Mouse (Mus musculus): Measurements from ENCODE around the gene Sema4a.

Gene Sema4a

DNA sequence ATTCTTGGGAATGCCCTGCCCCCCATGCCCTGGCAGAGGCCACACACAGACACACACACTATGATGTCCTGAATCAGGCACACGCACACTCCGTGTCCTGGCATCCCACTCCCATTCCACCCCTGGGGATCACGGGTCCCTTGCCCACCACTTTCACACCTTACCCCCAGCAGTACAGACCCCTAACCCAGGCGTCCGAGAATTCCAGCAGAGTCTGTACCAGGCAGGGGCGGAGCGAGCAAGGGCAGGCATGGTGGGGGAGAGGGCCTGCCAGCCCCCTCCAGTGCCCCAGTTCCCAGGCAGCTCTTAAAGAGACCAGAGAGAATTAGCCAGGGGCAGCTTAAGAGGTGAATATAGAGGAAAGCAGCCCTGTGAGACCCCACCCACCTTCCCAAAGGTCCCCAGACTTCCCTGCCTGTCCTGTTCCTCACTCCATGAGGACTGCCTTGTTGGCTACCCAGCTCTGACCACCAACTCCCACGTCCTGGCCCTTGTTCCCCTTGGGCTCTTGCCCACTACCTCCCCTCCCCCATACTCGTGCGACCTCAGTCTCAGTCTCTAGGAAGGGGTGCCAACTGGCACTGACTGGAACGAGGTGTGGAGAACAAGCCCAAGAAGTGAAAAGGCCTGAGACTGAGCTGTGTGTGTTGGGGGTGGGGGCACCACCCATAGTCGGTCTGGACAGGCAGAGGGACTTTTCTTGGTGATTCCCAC, at the start of gene Sema4a:
TSS of gene Sema4a (minus strand) at position 200 of the 714 bp plus-strand sequence.
- DNase-seq (ENCODE audit: low read depth, low spot score) = no peak

DNA sequence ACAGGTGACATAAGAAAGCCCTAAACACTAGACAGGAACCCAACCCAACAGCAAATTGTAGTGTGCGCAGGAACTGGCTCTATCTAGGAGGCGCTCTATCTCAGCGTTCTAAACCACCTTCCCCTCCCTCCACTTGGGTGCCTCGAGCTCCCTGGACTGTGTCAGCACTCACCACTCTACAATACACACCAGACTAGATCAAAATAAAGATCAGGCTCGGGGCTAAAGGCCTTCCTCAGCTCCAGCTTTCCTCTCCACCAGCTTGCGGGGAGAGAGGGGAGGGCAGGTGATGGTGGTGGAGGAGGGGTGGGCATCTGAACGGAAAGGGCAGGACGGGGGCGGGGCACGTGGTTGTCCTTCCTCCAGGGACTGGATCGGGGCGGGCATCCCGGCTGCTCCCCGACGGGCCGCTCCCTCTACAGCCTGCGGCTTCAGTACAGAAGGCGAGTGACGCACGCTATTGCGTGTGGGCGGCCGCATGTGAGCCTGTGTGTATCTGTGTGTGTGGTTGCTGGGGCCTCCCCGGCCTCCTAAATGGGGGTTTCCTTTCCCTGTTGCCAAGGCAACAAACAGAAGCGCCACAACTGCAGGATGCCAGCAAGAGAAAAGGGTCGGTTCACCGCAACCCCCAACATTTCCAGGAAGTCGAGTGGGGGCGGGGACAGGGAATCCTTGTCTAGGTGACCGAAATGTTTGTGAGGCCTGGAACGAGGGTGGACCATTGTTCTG, 48.9 kb upstream of the Sema4a start, which contains the start of gene Lmna:
TSS of gene Lmna (minus strand) at position 265 of the 729 bp plus-strand sequence.
- peak; percentile 90 for DNase-seq (ENCODE audit: low read depth, low spot score)

DNA sequence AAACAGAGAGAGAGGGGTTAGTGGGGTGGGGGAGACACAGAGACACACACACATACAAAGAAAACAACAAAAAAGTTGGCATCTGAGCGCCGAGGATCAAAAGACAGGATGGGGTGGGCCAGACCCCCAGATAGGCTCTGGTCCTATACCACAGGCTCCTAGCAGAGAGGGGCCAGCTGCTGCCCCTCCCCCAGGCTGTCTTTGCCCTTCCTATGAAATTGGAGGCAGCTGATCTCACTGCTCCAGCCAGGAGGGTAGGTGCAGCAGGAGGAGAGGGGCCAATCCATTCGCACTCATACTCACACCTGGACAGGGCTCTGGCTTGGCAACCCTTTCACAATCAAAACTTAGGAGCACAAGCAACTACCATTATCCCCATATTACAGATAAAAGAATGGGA, 48.3 kb upstream of the Sema4a start:
- no peak for DNase-seq (ENCODE audit: low read depth, low spot score)

DNA sequence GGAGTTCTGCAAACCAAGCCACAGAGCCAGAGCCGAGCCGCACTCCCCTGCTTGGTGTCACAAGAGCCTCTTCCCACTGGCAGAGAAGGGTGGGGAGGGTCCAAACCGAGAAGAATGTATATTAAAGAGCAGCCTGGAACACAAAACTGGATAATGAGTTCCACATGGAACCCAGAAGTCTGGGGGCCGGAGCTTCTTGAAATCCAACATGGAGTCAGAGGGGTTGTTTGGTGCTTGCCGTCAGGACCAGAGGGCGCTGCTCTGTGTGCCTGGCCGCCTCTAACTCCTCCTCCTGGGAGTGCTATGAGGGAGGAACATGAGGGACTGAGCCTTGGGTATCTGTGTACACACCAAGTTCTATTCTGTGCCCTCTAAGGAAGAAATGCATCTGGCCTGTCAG, 44.8 kb upstream of the Sema4a start:
- DNase-seq (ENCODE audit: low read depth, low spot score) = no peak

DNA sequence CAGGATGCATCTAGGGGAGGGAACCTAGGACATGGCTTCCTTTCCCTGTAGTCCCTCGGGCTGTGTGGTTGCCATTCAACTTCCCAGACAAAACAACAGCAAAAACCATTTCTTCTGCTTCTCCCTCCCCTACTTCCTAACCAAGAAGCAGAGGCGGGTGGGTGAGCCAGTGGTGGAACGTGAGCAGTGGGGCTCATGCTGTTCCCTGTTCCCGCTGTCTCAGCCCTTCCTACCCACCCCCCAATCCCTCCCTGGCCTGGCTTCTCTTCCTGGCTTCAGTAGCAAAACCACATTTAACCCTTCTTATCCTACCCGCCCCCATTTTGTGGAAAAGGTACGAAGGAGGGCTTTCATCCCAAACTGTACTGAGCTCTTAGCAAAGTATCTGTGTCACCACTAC, 44.1 kb upstream of the Sema4a start:
- no peak for DNase-seq (ENCODE audit: low read depth, low spot score)

DNA sequence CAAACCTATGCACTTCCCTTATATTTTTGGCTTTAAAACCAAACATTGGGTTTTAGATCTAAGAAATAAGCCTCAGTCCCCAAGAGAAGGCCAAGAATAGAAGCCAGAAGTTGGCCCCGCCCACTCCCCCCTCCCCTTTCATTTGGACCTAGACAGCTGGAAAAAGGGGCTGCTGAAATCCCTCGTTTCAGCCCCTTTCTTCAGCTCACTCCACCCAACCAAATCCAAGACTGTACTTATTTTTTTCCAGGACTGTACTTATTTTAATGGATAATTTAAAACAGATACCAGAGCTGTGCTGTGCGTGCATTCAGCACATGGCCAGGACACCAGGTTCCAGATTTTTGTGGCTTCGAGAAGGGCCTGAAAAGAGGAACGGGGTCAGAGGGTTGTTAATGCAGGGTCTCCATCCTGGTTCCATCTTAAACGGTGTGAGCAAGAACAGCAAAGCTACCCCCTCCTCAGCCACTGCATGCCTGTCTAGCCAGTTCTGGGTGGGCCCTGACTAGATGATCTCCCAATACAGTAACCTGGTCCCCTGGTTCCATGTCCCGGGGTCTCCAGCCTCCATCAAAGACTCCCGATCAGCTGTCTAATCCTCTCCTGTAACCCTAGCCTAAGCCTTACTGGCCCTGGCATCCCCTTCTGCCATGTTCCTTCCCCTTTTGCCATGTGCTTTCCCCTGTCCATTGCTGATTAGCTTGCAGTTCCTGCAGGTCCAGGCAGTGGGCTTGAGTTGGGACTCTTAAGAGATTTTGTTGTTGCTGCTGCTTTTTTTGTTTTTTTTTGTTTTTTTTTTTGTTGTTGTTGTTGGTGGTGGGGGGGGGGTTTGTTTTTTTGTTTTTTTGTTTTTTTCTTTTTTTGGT, 43.1 kb upstream of the Sema4a start:
- DNase-seq (ENCODE audit: low read depth, low spot score) = no peak

DNA sequence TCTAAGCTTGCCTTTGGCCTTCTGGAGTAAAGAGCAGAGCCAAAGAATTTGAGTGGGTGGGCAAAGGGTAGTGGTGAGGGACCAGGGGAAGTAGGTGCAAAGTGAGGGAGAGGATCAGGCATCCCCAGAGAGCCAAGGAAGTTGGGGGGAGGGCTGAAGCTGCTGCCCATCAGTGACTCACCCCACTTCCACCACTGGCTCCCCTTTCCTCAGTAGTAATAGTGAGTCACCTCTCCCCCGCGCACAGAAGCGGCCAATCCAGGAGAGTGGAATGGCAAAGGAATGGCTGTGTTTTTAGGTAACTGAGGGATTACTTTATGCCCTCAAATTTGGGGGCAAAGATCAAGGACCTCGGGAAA, 42.5 kb upstream of the Sema4a start:
- DNase-seq (ENCODE audit: low read depth, low spot score) = no peak

DNA sequence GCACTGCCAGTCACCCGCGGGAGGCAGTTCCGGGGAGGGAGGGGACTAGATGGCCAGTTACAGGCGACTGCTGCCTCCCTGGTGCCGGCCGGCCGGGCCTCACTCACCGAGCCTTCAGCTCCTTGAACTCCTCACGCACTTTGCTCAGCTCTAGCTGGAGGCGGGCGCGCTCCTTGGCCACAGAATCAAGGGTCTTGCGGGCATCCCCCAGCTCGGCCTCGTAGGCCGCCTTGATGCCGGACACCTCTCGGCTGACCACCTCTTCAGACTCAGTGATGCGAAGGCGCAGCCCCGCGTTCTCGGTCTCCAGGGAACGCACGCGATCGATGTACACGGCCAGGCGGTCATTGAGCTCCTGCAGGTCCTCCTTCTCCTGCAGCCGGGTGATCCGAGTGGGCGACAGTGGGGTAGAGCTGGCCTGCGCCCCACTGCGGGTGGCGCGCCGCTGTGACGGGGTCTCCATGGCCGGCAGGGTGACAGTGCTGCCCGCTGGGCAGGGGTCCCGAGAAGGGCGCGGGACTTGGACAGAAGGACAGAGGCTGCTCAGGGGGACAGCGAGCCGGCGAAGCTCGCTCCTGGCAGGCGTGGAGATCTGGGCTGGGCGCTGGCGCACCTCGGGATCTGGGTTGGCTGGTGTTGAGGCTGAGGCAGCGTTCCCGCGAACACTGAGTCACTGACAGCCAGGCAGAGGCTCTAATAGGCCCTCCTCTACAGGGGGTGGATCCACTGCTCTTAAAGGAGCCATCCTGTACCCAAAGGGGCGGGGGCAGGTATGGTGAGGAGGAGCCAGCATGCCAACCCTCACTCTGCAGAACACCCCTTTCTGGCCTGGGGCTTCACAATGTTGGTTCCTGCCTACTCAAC, 41.9 kb upstream of the Sema4a start:
- peak; percentile 85 for DNase-seq (ENCODE audit: low read depth, low spot score)

DNA sequence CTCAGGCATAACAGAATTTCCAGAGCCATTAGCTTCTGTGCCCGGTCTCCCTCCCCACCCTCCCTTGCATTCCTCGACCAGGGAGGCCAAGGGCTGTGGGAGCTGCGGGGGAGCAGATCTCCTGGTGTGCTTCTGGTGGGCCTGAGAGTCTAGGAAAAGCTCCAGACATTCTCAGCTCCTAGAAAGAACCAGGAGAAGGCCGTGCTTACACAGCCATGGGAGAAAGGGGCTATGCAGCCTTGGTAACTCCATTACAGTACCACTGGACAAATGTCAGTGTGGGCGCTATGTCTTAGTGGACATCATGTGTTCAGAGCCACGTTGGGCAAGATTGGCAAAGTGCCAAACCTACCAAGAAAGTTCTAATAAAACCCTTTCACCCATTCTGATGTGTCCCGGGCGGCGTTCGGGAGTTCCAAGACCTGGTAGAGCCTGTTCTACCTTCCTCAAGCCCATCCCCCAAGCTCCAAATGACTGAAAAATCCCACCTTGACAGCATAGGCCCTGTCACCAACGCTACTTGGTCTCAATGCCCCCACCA, 41.1 kb upstream of the Sema4a start:
- no peak for DNase-seq (ENCODE audit: low read depth, low spot score)

DNA sequence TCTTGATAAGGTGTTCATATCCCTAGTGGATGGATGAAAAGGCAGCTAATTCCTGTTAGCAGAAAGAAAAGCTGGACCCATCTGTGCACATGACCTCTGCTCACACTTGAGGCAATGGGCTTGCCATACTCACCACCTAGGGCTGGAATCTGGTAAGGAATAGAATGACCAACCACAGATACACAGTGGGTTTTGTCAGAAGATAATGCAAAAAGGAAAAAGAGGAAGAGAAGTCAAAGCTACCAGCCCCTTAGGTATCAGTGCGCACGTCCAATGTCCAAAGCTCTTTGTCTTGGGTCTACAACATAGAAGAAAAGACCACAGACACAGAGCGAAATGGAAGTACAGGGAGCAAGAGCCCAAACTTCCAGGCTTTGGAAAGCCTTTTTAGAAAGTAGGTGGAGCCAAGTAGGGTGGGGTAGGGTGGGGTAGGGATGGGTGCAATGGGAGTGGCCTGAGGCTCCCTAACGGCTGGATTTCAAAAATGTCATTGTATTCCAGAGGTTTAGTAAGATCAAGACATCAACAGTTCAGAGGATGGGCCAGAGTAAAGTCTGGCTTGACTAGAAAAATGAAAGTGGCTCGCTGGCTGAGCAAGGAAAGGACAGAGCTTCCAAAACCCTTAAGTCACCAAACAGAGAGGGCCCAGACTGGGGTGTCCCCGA, 40.5 kb upstream of the Sema4a start:
- no peak for DNase-seq (ENCODE audit: low read depth, low spot score)

DNA sequence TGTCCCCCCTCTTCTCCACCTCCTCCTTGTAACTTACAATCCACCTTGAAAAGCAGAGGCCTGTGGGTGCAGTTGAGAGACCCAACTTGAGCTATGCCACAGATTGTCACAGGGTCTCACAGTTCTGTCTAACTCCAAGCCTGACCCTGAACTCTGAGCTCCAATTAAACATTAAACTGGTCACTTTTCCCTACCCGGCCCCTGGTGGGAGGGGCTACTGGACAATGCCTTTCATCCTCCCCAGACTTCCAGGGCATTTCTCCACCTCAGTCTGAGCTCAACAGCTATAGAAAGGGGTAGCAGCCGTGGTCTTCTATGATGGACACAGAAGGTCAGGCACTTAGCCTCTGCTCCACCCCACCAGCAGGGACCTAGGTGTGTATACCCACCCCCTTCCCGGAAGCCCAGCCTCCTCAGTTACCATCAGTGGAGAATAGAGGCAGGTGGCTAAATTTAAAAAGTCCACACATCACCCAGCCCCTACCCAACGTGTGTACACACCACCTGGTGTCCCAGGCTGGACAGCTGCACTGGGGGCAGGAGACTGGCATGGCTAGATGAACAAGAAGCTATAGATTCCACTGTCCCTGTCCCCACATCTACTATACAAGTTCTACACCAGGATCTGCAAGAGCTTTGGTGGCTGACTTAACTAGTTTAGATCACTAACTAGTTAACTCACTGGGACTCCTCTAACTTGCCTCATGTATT, 39.8 kb upstream of the Sema4a start:
- DNase-seq (ENCODE audit: low read depth, low spot score) = no peak

DNA sequence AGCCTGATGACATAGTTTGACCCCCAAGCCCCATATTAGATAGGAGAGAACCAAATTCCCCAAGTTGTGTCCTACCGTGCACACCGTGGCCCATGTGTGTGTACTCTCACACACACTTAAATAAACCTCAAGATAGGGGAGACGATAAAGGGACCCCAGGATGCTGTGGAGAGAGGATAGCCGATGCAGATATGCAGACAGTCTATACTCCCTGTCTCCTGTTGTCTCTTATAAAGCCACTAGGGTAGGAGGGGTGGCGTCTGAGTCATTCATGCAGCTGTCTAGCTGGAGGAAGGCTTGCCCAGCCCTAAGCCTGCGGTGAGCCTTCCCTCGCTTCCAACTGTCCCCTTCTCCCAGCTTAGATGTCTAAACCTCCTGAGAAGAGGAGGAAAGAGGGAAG, 39.1 kb upstream of the Sema4a start:
- DNase-seq (ENCODE audit: low read depth, low spot score) = no peak

DNA sequence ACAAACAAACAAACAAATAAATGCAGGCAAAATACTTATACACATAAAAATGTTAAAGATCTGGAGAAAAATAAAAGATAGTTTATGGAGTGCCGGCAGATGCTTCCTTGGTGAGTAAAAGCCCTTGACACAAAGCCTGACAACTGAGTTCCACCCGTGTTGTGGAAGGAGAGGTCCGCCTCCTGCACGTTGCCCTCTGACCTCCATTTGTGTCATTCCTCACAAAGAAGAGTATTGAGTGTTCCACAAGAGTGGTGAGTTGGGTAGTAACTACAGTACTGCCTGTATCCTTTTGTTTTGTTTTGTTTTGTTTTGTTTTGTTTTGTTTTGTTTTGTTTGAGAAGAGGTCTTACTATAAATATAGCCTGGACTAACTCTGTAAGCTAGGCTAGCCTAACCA, 38.6 kb upstream of the Sema4a start:
- DNase-seq (ENCODE audit: low read depth, low spot score) = no peak

DNA sequence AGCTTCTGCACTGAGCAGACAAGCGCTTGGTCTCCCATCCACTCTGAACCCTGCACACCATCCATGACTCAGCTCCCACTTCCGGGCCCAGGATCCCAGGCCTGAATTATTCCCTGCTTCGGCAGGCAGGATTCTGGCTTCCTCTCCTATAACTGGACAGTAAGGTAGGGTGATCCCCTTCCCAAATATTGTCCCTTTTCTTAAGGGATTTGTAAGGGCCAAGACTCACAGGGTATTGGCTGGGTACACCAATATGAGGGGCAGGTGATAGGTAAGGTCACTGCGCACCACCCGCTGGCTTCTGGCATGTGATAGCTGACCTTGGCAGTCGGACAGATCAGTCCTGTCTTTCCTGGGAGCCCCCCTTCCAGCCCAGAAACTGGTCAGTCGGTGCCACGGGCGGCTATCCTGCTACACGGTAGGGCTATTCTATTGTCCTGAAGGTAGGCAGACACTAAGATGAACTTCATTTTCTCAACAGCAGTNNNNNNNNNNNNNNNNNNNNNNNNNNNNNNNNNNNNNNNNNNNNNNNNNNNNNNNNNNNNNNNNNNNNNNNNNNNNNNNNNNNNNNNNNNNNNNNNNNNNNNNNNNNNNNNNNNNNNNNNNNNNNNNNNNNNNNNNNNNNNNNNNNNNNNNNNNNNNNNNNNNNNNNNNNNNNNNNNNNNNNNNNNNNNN, 34.9 kb upstream of the Sema4a start:
- DNase-seq (ENCODE audit: low read depth, low spot score) = no peak

DNA sequence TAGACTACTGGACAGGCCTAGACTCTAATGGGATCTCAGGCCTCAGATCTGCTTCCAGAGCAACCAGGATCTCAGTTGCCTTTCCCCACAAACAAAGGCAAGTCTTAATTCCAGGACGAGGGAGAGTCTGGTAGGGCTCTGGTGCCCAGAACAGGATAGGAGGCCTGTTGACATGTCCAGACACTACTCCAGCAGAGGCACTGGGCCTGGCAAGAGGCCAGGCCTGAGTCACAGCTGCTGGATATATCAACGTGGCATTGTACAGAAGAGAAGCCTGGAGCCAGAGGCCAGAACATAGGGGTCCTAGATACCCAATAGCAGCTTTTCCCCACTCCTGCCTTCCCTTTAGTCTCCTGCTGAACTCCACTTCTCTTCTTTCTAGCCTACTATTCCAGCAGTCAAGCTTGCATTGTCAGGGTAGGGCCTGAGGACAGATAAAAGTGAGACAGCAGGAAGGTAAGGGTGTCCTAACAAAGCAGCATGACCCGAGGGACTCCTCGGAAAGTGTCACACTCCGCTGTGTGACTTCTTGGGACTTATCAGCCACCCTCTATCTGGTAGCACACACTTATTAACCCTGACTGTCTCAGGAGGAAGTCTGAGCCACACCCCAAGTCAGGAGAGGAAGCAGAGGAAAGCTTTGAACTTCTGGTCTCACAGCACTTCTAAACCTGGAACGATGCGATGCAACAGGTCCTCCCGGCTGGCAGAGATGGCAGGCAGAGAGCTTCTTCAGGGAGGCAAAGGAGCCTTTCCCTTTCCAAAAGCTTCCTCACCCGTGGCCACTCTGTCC, 34.0 kb upstream of the Sema4a start:
- DNase-seq (ENCODE audit: low read depth, low spot score) = no peak

DNA sequence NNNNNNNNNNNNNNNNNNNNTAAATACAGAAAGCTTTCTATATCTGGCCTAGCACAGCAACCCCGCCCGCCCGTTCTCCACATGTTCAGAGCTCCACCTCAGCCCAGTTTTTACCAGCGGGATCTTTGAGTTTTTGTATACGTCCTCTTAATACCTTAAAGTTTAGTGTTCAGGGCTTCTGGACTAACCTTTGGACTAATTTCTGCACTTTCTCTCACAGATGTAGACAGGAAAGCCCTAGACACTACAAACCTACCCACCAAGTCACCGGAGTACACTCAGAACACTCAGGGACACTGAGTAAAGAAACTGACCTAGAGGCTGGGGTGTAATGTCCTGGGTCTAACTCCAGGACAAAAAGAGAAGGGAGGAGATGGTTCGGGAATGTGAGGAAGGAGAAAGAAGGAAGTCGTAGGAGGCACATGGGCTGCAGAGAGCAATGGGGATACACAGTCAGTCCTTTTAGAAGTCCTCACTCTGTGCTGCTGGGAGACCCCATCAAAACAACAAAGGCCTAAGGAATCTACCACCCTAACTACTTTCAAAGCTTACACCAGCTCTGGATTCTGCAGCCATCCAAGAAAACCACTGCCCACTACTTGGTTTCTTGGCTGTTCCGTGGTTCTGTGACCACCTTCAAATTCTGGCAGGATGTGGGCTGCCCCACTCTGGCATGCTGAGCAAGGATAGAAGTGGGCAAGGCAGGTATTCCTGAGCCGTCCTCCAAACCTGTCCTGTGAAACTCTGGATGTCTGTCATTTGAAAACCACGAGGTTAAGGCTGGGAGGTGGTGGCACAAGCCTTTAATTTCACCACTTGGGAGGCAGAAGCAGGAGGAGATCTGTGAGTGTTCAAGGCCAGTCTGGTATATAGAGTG, 33.0 kb upstream of the Sema4a start:
- DNase-seq (ENCODE audit: low read depth, low spot score) = no peak

DNA sequence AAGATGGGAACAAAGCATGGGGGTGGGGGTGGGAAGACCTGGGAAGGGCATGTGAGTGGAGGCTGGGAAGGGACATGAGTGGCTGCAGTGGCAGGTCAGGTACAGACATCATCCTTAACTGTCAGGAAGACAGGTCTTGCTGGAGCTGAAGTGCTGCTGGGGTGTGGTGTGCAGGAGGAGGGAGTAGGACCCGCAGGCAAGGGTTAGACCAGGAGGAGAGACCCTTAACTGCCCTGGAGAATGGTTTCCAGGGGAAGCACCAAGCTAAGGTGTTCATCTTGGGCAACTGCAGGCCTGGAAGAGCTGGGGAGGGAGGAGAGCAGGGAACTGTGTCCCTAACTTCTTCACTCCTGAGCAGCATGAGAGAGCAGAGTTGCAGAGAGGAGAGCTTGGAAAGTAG, 26.4 kb upstream of the Sema4a start:
- DNase-seq (ENCODE audit: low read depth, low spot score) = no peak

DNA sequence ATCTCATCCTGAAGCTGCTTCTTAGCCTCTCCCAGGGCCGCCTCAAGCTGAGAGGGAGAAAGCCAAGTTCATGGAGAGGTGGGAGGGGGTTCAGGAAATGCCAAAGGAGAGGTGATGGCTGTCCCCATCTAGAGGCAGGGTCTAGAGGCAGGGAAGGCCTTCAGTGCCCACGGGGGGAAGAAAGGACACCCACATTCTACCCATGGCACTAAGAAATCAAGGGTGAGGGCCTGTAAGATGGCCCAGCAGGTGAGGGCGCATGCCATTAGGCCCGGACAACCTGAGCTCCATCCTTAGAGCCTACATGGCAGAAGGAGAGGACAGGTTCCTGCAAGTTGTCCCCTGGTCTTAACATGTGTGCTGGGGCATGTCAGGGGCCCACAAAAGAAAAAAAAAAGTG, 25.9 kb upstream of the Sema4a start:
- DNase-seq (ENCODE audit: low read depth, low spot score) = no peak

Measured in telencephalon, adult 2 months (tissue).